Mouse (Mus musculus): ENCODE results near the gene Crisp1. TPM values are rescaled to one million over a fixed set of nuclear protein-coding genes. Genes with fewer than 3 reads are reported as not detected.

The Crisp1 gene
- not detected for polyA plus RNA-seq (2015; fragmentation: Illumina TruSeq; extraction: RNeasy Lipid Tissue Mini Kit (QIAGEN cat#74804); ENCODE audit: insufficient read depth, low replicate concordance)

GRCm38 (mm10) chr17:40319062-40319461 is at the start of gene Crisp1:
Gene Crisp1 (minus strand): TSS chr17:40319207.

Other genes with a start within 250 kb of the Crisp1 start
- not detected for gene AC192777.2, start 223.8 kb downstream of the Crisp1 start, polyA plus RNA-seq (2015; fragmentation: Illumina TruSeq; extraction: RNeasy Lipid Tissue Mini Kit (QIAGEN cat#74804); ENCODE audit: insufficient read depth, low replicate concordance)
- not detected for gene Pgk2, start 110.6 kb downstream of the Crisp1 start, polyA plus RNA-seq (2015; fragmentation: Illumina TruSeq; extraction: RNeasy Lipid Tissue Mini Kit (QIAGEN cat#74804); ENCODE audit: insufficient read depth, low replicate concordance)
- gene Crisp3, start 76.9 kb downstream of the Crisp1 start, polyA plus RNA-seq (2015; fragmentation: Illumina TruSeq; extraction: RNeasy Lipid Tissue Mini Kit (QIAGEN cat#74804); ENCODE audit: insufficient read depth, low replicate concordance), result 8.7 TPM
- gene Esp8, start 200.8 kb upstream of the Crisp1 start, polyA plus RNA-seq (2015; fragmentation: Illumina TruSeq; extraction: RNeasy Lipid Tissue Mini Kit (QIAGEN cat#74804); ENCODE audit: insufficient read depth, low replicate concordance), result not detected
- gene Esp6, start 242.3 kb upstream of the Crisp1 start, polyA plus RNA-seq (2015; fragmentation: Illumina TruSeq; extraction: RNeasy Lipid Tissue Mini Kit (QIAGEN cat#74804); ENCODE audit: insufficient read depth, low replicate concordance), result not detected

All from spleen, adult 10 weeks (tissue).